Comparison of ENCODE assay signal across 16 mouse cellular contexts in genomic region chr10:91207275-91207674, GRCm38 (mm10). TPM values are rescaled to one million over a fixed set of nuclear protein-coding genes. Genes with fewer than 3 reads are reported as not detected.
A peak's percentile ranks its signal among the peaks of the same experiment; 100 is the strongest.
DNase-seq lines count a peak whose midpoint lies in the region; ATAC-seq and TF ChIP-seq lines count a peak whose summit lies in the region.
"Had no signal": no experiment of that assay in that cellular context is flagged by ENCODE, and none has a peak within 500 bp of the region (broad histone marks: within the 10 kb centered on the region; RNA-seq: fewer than 3 reads in every experiment).

No protein-coding gene starts in this region.

- H3K9ac ChIP-seq in intestine, postnatal 0 days (ENCODE audit: low read depth, low read length), result no peak overlapping the region
- H3K9ac ChIP-seq in intestine, embryonic 16.5 days (ENCODE audit: low read depth, low read length), result no peak overlapping the region
- no peak overlapping the region for H3K9ac ChIP-seq in midbrain, embryonic 11.5 days (ENCODE audit: low read length)
- H3K9ac ChIP-seq in midbrain, embryonic 16.5 days (ENCODE audit: low read depth, low read length), result no peak overlapping the region
- H3K9ac ChIP-seq: embryonic facial prominence, embryonic 15.5 days; forebrain, embryonic 13.5 days; limb, embryonic 15.5 days; stomach, embryonic 15.5 days had no signal

- in situ Hi-C loops in Patski (cut with MboI; ENCODE audit: low pct_unique_long_range_greater_than_20kb), result no loop called here

- no peak overlapping the region for H3K4me2 ChIP-seq in intestine, postnatal 0 days (replicated peaks; ENCODE audit: low read depth)
- H3K4me2 ChIP-seq in intestine, embryonic 16.5 days (ENCODE audit: low read depth, low read length), result no peak overlapping the region
- no peak overlapping the region for H3K4me2 ChIP-seq in midbrain, embryonic 11.5 days
- H3K4me2 ChIP-seq in midbrain, embryonic 16.5 days (ENCODE audit: low read length), result no peak overlapping the region
- H3K4me2 ChIP-seq: embryonic facial prominence, embryonic 15.5 days; forebrain, embryonic 13.5 days; limb, embryonic 15.5 days; stomach, embryonic 15.5 days had no signal

- H3K9me3 ChIP-seq in intestine, postnatal 0 days (ENCODE audit: control insufficient read depth), result no peaks in the 10 kb centered on the region
- no peaks in the 10 kb centered on the region for H3K9me3 ChIP-seq in intestine, embryonic 16.5 days (ENCODE audit: control insufficient read depth, low read length)
- no peaks in the 10 kb centered on the region for H3K9me3 ChIP-seq in midbrain, embryonic 11.5 days (ENCODE audit: control insufficient read depth, low read length)
- no peaks in the 10 kb centered on the region for H3K9me3 ChIP-seq in midbrain, embryonic 16.5 days (replicated peaks; ENCODE audit: control insufficient read depth, low read length, poor library complexity, severe bottlenecking)
- H3K9me3 ChIP-seq: embryonic facial prominence, embryonic 15.5 days; forebrain, embryonic 13.5 days; limb, embryonic 15.5 days; stomach, embryonic 15.5 days had no signal

- H3K36me3 ChIP-seq in intestine, postnatal 0 days (ENCODE audit: control insufficient read depth, insufficient read depth), result no peaks in the 10 kb centered on the region
- H3K36me3 ChIP-seq in intestine, embryonic 16.5 days (ENCODE audit: control insufficient read depth, insufficient read depth, low read length), result no peaks in the 10 kb centered on the region
- no peaks in the 10 kb centered on the region for H3K36me3 ChIP-seq in midbrain, embryonic 11.5 days (ENCODE audit: control insufficient read depth, insufficient read depth, low read length)
- H3K36me3 ChIP-seq in midbrain, embryonic 16.5 days (ENCODE audit: control insufficient read depth, insufficient read depth, low read length), result no peaks in the 10 kb centered on the region
- H3K36me3 ChIP-seq in splenic B cell, adult 2 months (ENCODE audit: control insufficient read depth, insufficient read depth, low read length, poor library complexity, severe bottlenecking), result no peaks in the 10 kb centered on the region
- H3K36me3 ChIP-seq: embryonic facial prominence, embryonic 15.5 days; limb, embryonic 15.5 days; stomach, embryonic 15.5 days had no signal

- peak; percentile 42 for TF ChIP-seq CTCF in intestine, postnatal 0 days (IDR thresholded peaks at IDR 0.05; ENCODE audit: low read depth)
- TF ChIP-seq CTCF in Patski (IDR thresholded peaks at IDR 0.05), result peak; percentile 54

- no peaks in the 10 kb centered on the region for H3K4me1 ChIP-seq in intestine, postnatal 0 days (replicated peaks; ENCODE audit: control insufficient read depth, insufficient read depth, low read length)
- no peaks in the 10 kb centered on the region for H3K4me1 ChIP-seq in intestine, embryonic 16.5 days (ENCODE audit: control insufficient read depth, insufficient read depth, low read length)
- no peaks in the 10 kb centered on the region for H3K4me1 ChIP-seq in midbrain, embryonic 11.5 days (ENCODE audit: control insufficient read depth, insufficient read depth, low read length)
- H3K4me1 ChIP-seq in midbrain, embryonic 16.5 days (ENCODE audit: control insufficient read depth, insufficient read depth, low read length), result no peaks in the 10 kb centered on the region
- H3K4me1 ChIP-seq: forebrain, embryonic 13.5 days; stomach, embryonic 15.5 days had no signal

- DNase-seq in midbrain, embryonic 11.5 days (ENCODE audit: low spot score, missing footprints), result peak; percentile 74
- no peak for DNase-seq in Patski (ENCODE audit: low read depth, low spot score)
- peak; percentile 42 for DNase-seq in splenic B cell, adult 2 months (ENCODE audit: low read depth, low spot score)
- no peak for DNase-seq in cerebellum, adult 11-12 months
- DNase-seq in cerebellum, postnatal 25 days, result no peak
- DNase-seq: heart, adult 18-20 months; heart, postnatal 14 days; lung, postnatal 36 days; thymus, postnatal 4 days had no signal

- no peak overlapping the region for H3K27ac ChIP-seq in intestine, postnatal 0 days (ENCODE audit: low read depth, low read length)
- H3K27ac ChIP-seq in intestine, embryonic 16.5 days (ENCODE audit: low read length), result no peak overlapping the region
- H3K27ac ChIP-seq in midbrain, embryonic 11.5 days (ENCODE audit: low read depth, low read length), result no peak overlapping the region
- H3K27ac ChIP-seq in midbrain, embryonic 16.5 days (ENCODE audit: low read length), result no peak overlapping the region
- H3K27ac ChIP-seq: forebrain, embryonic 13.5 days; stomach, embryonic 15.5 days had no signal

- CTCF ChIA-PET in Patski (lab: Charles Lee), result no interaction called here

- no peaks in the 10 kb centered on the region for H3K27me3 ChIP-seq in intestine, postnatal 0 days (replicated peaks; ENCODE audit: control insufficient read depth, insufficient read depth, low read length)
- H3K27me3 ChIP-seq in intestine, embryonic 16.5 days (replicated peaks; ENCODE audit: control insufficient read depth, insufficient read depth, low read length), result no peaks in the 10 kb centered on the region
- no peaks in the 10 kb centered on the region for H3K27me3 ChIP-seq in midbrain, embryonic 11.5 days (ENCODE audit: control insufficient read depth, insufficient read depth, low read length)
- H3K27me3 ChIP-seq in midbrain, embryonic 16.5 days (ENCODE audit: control insufficient read depth, insufficient read depth, low read depth, low read length), result no peaks in the 10 kb centered on the region
- no peaks in the 10 kb centered on the region for H3K27me3 ChIP-seq in Patski
- no peaks in the 10 kb centered on the region for H3K27me3 ChIP-seq in splenic B cell, adult 2 months (ENCODE audit: control insufficient read depth, insufficient read depth, low read length, poor library complexity, severe bottlenecking)
- H3K27me3 ChIP-seq: embryonic facial prominence, embryonic 15.5 days; forebrain, embryonic 13.5 days; limb, embryonic 15.5 days; stomach, embryonic 15.5 days had no signal

- no peak overlapping the region for H3K4me3 ChIP-seq in intestine, postnatal 0 days (ENCODE audit: low read depth, low read length)
- H3K4me3 ChIP-seq in intestine, embryonic 16.5 days (ENCODE audit: low read length), result no peak overlapping the region
- H3K4me3 ChIP-seq in midbrain, embryonic 11.5 days (ENCODE audit: low read depth, low read length), result no peak overlapping the region
- no peak overlapping the region for H3K4me3 ChIP-seq in midbrain, embryonic 16.5 days (ENCODE audit: low read depth, low read length)
- H3K4me3 ChIP-seq: embryonic facial prominence, embryonic 15.5 days; forebrain, embryonic 13.5 days; limb, embryonic 15.5 days; stomach, embryonic 15.5 days had no signal

- POLR2A ChIA-PET in Patski (lab: Charles Lee), result no interaction called here

- no peak for ATAC-seq in intestine, postnatal 0 days
- ATAC-seq in intestine, embryonic 16.5 days, result no peak
- no peak for ATAC-seq in midbrain, embryonic 11.5 days (ENCODE audit: low FRiP score)
- ATAC-seq in midbrain, embryonic 16.5 days, result no peak
- ATAC-seq in Patski, result no peak
- ATAC-seq: forebrain, embryonic 13.5 days had no signal

RNA-seq across cellular contexts. Expression of gene Tmpo, which starts 26.2 kb away (rescaled TPM):
- 57.7 and 59.7 TPM in 2 replicates for polyA plus RNA-seq in intestine, postnatal 0 days (2015; fragmentation: Nextera tagmentation; extraction: Ambion mirVana)
- 110 and 111 TPM in 2 replicates for polyA plus RNA-seq in intestine, embryonic 16.5 days (2015; fragmentation: Nextera tagmentation; extraction: Ambion mirVana)
- polyA plus RNA-seq in midbrain, embryonic 11.5 days (2014; fragmentation: Nextera tagmentation; extraction: Ambion mirVana), result 339 and 388 TPM in 2 replicates
- 82.8 and 100 TPM in 2 replicates for polyA plus RNA-seq in midbrain, embryonic 16.5 days (2015; fragmentation: Nextera tagmentation; extraction: Ambion mirVana)
- 160 TPM for polyA plus RNA-seq in Patski (2021)

Comparison
In these comparisons a context has a peak if more than half of its experiments do, and no peak if none do; other contexts are left out.
1. DNase-seq: peak in midbrain, embryonic 11.5 days (single experiment) and splenic B cell, adult 2 months (single experiment); none in Patski (single experiment), cerebellum, adult 11-12 months (single experiment) and cerebellum, postnatal 25 days (0 of 2).